Mouse (Mus musculus) ES-Bruce4 (cell line): ENCODE measurements at regions not wholly inside any gene's neighbourhood (a gene's known extent, or its start where the extent isn't known, plus 50 kb on each side); places are given as distances from the start of the nearest gene placed in this dataset.

Experiments
- H3K27ac ChIP-seq: 2 replicates; pipeline ENCODE4 v1.5.1; 2012; ENCODE audit warnings: low read length, inconsistent platforms; ENCODE audit not compliant: insufficient read depth
- H3K27me3 ChIP-seq: 2 replicates; pipeline ENCODE4 v1.6.1; 2012; ENCODE audit warnings: mild to moderate bottlenecking, low read length, inconsistent platforms; ENCODE audit not compliant: control insufficient read depth, poor library complexity, insufficient read depth, severe bottlenecking
- H3K36me3 ChIP-seq: 2 replicates; pipeline ENCODE4 v1.6.1; 2012; ENCODE audit warnings: inconsistent platforms, mild to moderate bottlenecking, low read length, moderate library complexity; ENCODE audit not compliant: control insufficient read depth, poor library complexity, insufficient read depth, severe bottlenecking
- H3K4me1 ChIP-seq: one replicate; pipeline ENCODE4 v1.8.1; 2011; ENCODE audit warnings: low read length; ENCODE audit not compliant: control insufficient read depth, insufficient read depth
- H3K4me3 ChIP-seq: 2 replicates; pipeline ENCODE4 v1.5.1; 2011; ENCODE audit warnings: low read depth, mild to moderate bottlenecking, low read length
- H3K9ac ChIP-seq: 2 replicates; pipeline ENCODE4 v1.6.1; 2012; ENCODE audit warnings: low read depth, mild to moderate bottlenecking, inconsistent platforms; ENCODE audit not compliant: poor library complexity, severe bottlenecking
- H3K9me3 ChIP-seq: replicated peaks from 2 replicates; pipeline ENCODE4 v1.6.1; 2012; ENCODE audit warnings: mild to moderate bottlenecking, low read length, inconsistent platforms; ENCODE audit not compliant: control insufficient read depth, poor library complexity, insufficient read depth, severe bottlenecking
- CTCF ChIP-seq: IDR thresholded peaks from one replicate; pipeline ENCODE4 v1.8.1; 2011; ENCODE audit warnings: low read depth, low read length
- EP300 ChIP-seq: IDR thresholded peaks from 2 replicates; pipeline ENCODE4 v1.6.1; 2011; ENCODE audit warnings: low read depth, low read length; ENCODE audit not compliant: insufficient read depth
- POLR2A ChIP-seq: IDR thresholded peaks from one replicate; pipeline ENCODE4 v1.8.1; 2011; ENCODE audit warnings: low read length; ENCODE audit not compliant: insufficient read depth

- no peak overlapping the region for H3K4me3 ChIP-seq
- H3K4me1 ChIP-seq, result peaks cover 1% of the 10 kb centered on the region
- no peaks in the 10 kb centered on the region for H3K36me3 ChIP-seq
- no peaks in the 10 kb centered on the region for H3K27me3 ChIP-seq
- H3K9me3 ChIP-seq, result no peaks in the 10 kb centered on the region
- no peak overlapping the region for H3K27ac ChIP-seq
- no peak overlapping the region for H3K9ac ChIP-seq
- no peak for TF ChIP-seq EP300
- TF ChIP-seq POLR2A, result no peak
- TF ChIP-seq CTCF, result no peak
These were observed 108.7 kb upstream of the Lhx5 start for GRCm38 (mm10) chr5:120322732-120323316.

- Histone ChIP-seq H3K9ac (no peak overlapping the region), H3K4me3 (no peak overlapping the region), H3K27me3 (no peaks in the 10 kb centered on the region), H3K9me3 (no peaks in the 10 kb centered on the region), H3K36me3 (no peaks in the 10 kb centered on the region), H3K27ac (no peak overlapping the region), H3K4me1 (peaks cover 1% of the 10 kb centered on the region)
- no peak for TF ChIP-seq POLR2A
- TF ChIP-seq EP300, result no peak
- TF ChIP-seq CTCF, result no peak
These were observed 107.4 kb upstream of the Lhx5 start for GRCm38 (mm10) chr5:120324111-120324510.

DNA sequence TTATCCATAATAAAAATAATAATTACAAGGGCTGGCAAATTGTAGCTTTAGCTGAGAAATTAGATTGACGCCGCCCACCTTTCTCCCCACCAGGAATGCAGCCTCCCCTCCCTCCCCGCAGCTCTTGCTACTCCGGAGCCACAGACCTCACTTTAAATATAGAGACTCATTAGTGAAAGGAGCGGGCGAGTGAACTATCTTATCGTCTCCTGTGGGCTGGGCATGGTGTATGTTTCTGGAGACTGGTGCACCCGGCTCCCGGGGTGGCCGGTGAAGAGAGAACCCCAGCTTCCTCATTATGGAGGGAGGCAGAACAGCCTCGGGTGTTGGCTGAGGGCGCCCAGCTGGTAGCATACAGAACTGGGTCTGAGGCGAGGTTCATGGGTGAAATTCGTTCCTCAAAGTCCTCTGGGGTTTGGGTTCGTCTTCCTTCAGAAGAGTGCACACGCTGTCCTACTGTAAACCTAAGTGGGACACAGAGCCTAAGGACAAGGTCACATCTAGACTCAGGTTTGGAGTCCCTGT is 106.1 kb upstream of the Lhx5 start:
- Histone ChIP-seq H3K4me3 (no peak overlapping the region), H3K27me3 (no peaks in the 10 kb centered on the region), H3K9me3 (no peaks in the 10 kb centered on the region), H3K36me3 (no peaks in the 10 kb centered on the region), H3K4me1 (peaks cover 1% of the 10 kb centered on the region), H3K27ac (no peak overlapping the region), H3K9ac (no peak overlapping the region)
- no peak for TF ChIP-seq POLR2A
- no peak for TF ChIP-seq CTCF

DNA sequence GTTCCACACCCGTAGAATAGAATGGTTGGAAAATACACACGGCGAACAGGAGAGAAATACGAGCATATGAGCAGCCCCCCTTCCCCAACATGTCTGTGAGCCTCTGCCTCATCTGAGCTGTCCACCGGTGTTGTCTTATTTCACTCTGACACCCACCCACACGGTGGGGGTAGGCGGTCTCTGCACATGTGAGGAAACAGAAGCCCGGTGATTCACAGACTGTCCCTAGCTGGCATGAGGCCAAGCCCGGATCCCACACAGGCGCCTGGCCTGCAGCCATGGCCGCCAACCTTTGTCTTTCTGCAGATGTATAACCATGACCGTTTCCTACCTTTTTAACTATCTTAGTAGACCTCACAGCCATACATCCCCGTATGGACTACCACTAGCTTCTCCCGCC is 99.5 kb upstream of the Lhx5 start:
- H3K9me3 ChIP-seq, result no peaks in the 10 kb centered on the region
- H3K4me3 ChIP-seq, result no peak overlapping the region
- no peak overlapping the region for H3K9ac ChIP-seq
- no peaks in the 10 kb centered on the region for H3K27me3 ChIP-seq
- no peak overlapping the region for H3K27ac ChIP-seq
- TF ChIP-seq POLR2A, result no peak
- TF ChIP-seq CTCF, result no peak
- TF ChIP-seq EP300, result no peak
- H3K36me3 ChIP-seq, result no peaks in the 10 kb centered on the region
- H3K4me1 ChIP-seq, result no peaks in the 10 kb centered on the region

GRCm38 (mm10) chr5:120339162-120339561 is 92.3 kb upstream of the Lhx5 start:
- H3K9ac ChIP-seq, result no peak overlapping the region
- H3K4me1 ChIP-seq, result peaks cover 4% of the 10 kb centered on the region
- no peaks in the 10 kb centered on the region for H3K9me3 ChIP-seq
- TF ChIP-seq POLR2A (no peak), CTCF (no peak), EP300 (no peak)
- H3K4me3 ChIP-seq, result no peak overlapping the region
- H3K36me3 ChIP-seq, result no peaks in the 10 kb centered on the region
- no peak overlapping the region for H3K27ac ChIP-seq
- H3K27me3 ChIP-seq, result no peaks in the 10 kb centered on the region

- H3K27ac ChIP-seq, result no peak overlapping the region
These were observed 90.7 kb upstream of the Lhx5 start for GRCm38 (mm10) chr5:120340696-120341231.

More at GRCm38 (mm10) chr5:120340696-120341231, 90.7 kb upstream of the Lhx5 start:
- Histone ChIP-seq H3K9ac (no peak overlapping the region), H3K36me3 (no peaks in the 10 kb centered on the region), H3K27me3 (no peaks in the 10 kb centered on the region), H3K4me3 (no peak overlapping the region), H3K9me3 (no peaks in the 10 kb centered on the region), H3K4me1 (peaks cover 4% of the 10 kb centered on the region)
- TF ChIP-seq EP300 (no peak), CTCF (no peak), POLR2A (no peak)
